Mouse (Mus musculus) urinary bladder, postnatal 4 days (tissue): ENCODE data around the gene Fbxo5.

Source experiments
- DNase-seq, 2 experiments: peaks; one replicate each; pipeline ENCODE4 v3.0.0; 2021 to 2022; ENCODE audit warnings: low spot score in 2 of 2

Gene Fbxo5

GRCm38 (mm10) chr10:5805243-5805730 is at the start of gene Fbxo5:
Fbxo5 (minus strand) TSS chr10:5805600.
- DNase-seq: peak; percentile 98

- DNase-seq: no peak
Observed at GRCm38 (mm10) chr10:5853290-5853868, 48.0 kb upstream of the Fbxo5 start.

- DNase-seq: no peak
Observed at GRCm38 (mm10) chr10:5846939-5847338, 41.5 kb upstream of the Fbxo5 start.

- no peak for DNase-seq
Observed at GRCm38 (mm10) chr10:5841369-5841768, 36.0 kb upstream of the Fbxo5 start.

- DNase-seq: no peak
Observed at GRCm38 (mm10) chr10:5826336-5827025, 21.1 kb upstream of the Fbxo5 start.

GRCm38 (mm10) chr10:5824779-5825178 is 19.4 kb upstream of the Fbxo5 start:
- DNase-seq: no peak

- DNase-seq: peak; percentile 97
Observed at GRCm38 (mm10) chr10:5823740-5824491, 18.5 kb upstream of the Fbxo5 start, which contains the start of gene Mtrf1l. Mtrf1l (minus strand) TSS chr10:5823910.

- DNase-seq: no peak
Observed at GRCm38 (mm10) chr10:5823291-5823739, 17.9 kb upstream of the Fbxo5 start.

- no peak for DNase-seq
Observed at GRCm38 (mm10) chr10:5818772-5819171, 13.4 kb upstream of the Fbxo5 start.

GRCm38 (mm10) chr10:5815968-5816367 is 10.6 kb upstream of the Fbxo5 start:
- DNase-seq: no peak

- DNase-seq: no peak
Observed at GRCm38 (mm10) chr10:5813724-5814123, 8.3 kb upstream of the Fbxo5 start.

- no peak for DNase-seq
Observed at GRCm38 (mm10) chr10:5807683-5808082, 2.3 kb upstream of the Fbxo5 start.

- DNase-seq: no peak
Observed at GRCm38 (mm10) chr10:5806996-5807395, 1.6 kb upstream of the Fbxo5 start.

GRCm38 (mm10) chr10:5806416-5806815 is 1.0 kb upstream of the Fbxo5 start:
- DNase-seq: no peak

- DNase-seq: peak; percentile 96 to 97
Observed at GRCm38 (mm10) chr10:5805731-5806307, 419 bp upstream of the Fbxo5 start.

- no peak for DNase-seq
Observed at GRCm38 (mm10) chr10:5804691-5805156, 676 bp downstream of the Fbxo5 start.

GRCm38 (mm10) chr10:5803739-5804138 is 1.7 kb downstream of the Fbxo5 start:
- no peak for DNase-seq

- DNase-seq: no peak
Observed at GRCm38 (mm10) chr10:5802866-5803265, 2.5 kb downstream of the Fbxo5 start.

- no peak for DNase-seq
Observed at GRCm38 (mm10) chr10:5800490-5800889, 4.9 kb downstream of the Fbxo5 start.

GRCm38 (mm10) chr10:5798069-5798468 is 7.3 kb downstream of the Fbxo5 start:
- no peak for DNase-seq

- DNase-seq: peak in 1 of 2 experiments; percentile 62
Observed at GRCm38 (mm10) chr10:5790657-5791056, 14.7 kb downstream of the Fbxo5 start.

GRCm38 (mm10) chr10:5786923-5787322 is 18.5 kb downstream of the Fbxo5 start:
- no peak for DNase-seq
